8 mouse cellular contexts compared by ENCODE assay signal in the genomic region with DNA sequence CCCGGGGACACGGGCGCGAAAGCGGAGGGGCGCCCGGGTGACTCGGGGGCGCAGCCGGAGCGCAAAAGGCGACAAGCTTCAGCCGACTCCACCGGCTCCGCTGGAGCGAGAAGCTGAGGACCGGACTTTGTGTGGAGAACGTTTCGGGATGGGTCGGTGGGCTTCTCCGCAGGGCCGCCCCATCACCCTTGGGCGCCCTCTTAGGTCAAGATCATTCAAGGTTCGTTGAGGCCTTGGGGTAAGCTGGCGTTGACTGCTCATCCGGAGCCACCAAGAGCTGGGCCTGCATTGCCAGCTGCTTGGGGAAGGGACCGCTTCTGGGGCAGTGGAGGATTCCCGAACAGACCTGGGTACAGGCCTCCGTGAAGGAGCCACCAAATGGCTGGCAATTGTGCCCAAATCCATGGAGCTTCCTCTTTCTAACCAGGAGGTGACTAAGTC. TPM values are rescaled to one million over a fixed set of nuclear protein-coding genes. Genes with fewer than 3 reads are reported as not detected.
DNase-seq lines count a peak whose midpoint lies in the region; ATAC-seq and TF ChIP-seq lines count a peak whose summit lies in the region.

No protein-coding gene starts in this region.

- peak overlapping the region; percentile 52 for H3K4me3 ChIP-seq in forebrain, embryonic 12.5 days (replicated peaks)
- H3K4me3 ChIP-seq in kidney, embryonic 16.5 days (ENCODE audit: low read length), result peak overlapping the region; percentile 58
- H3K4me3 ChIP-seq in myocyte, result peak overlapping the region; percentile 21

- peak; percentile 61 to 83 for DNase-seq in adrenal gland, adult (ENCODE audit: inconsistent age in 2 of 2, low spot score in 1 of 2)
- no peak for DNase-seq in adrenal gland, postnatal 4 days (ENCODE audit: low spot score in 2 of 2)
- DNase-seq in 3T3-L1 (ENCODE audit: low read depth, low spot score), result peak; percentile 52
- no peak for DNase-seq in left cerebral cortex, adult 9 months (ENCODE audit: low spot score in 2 of 2)
- no peak for DNase-seq in spleen, postnatal 4 days (ENCODE audit: low spot score in 2 of 2)

- no peak for TF ChIP-seq POLR2A in myocyte (IDR thresholded peaks at IDR 0.05; ENCODE audit: insufficient read length, low read depth)

- H3K4me1 ChIP-seq in forebrain, embryonic 12.5 days, result peaks cover 18% of the 10 kb centered on the region
- peaks cover 24% of the 10 kb centered on the region for H3K4me1 ChIP-seq in kidney, embryonic 16.5 days (ENCODE audit: insufficient read depth, low read length)

- H3K36me3 ChIP-seq in forebrain, embryonic 12.5 days (replicated peaks), result 0 out of 2 replicates have a peak, but pooled peaks cover 2% of the 10 kb centered on the region
- peaks cover 14% of the 10 kb centered on the region for H3K36me3 ChIP-seq in kidney, embryonic 16.5 days (ENCODE audit: insufficient read depth, low read length)
- H3K36me3 ChIP-seq in myocyte (ENCODE audit: control insufficient read depth, insufficient read depth), result no peaks in the 10 kb centered on the region

- peak overlapping the region; percentile 52 for H3ac ChIP-seq in myocyte (ENCODE audit: control insufficient read depth, insufficient read length)

- H3K79me2 ChIP-seq in myocyte (ENCODE audit: control insufficient read depth, insufficient read depth), result no peaks in the 10 kb centered on the region

- no peaks in the 10 kb centered on the region for H3K9me3 ChIP-seq in forebrain, embryonic 12.5 days
- no peaks in the 10 kb centered on the region for H3K9me3 ChIP-seq in kidney, embryonic 16.5 days (ENCODE audit: low read length)

- peaks cover 42% of the 10 kb centered on the region for H3K27me3 ChIP-seq in forebrain, embryonic 12.5 days
- H3K27me3 ChIP-seq in kidney, embryonic 16.5 days (ENCODE audit: insufficient read depth, low read length), result no peaks in the 10 kb centered on the region
- H3K27me3 ChIP-seq in myocyte (ENCODE audit: control insufficient read depth, insufficient read depth, insufficient read length), result no peaks in the 10 kb centered on the region

- H3K9ac ChIP-seq in forebrain, embryonic 12.5 days, result peak overlapping the region; percentile 71
- H3K9ac ChIP-seq in kidney, embryonic 16.5 days (replicated peaks; ENCODE audit: low read length), result peak overlapping the region; percentile 84

- peak overlapping the region; percentile 89 for H3K4me2 ChIP-seq in forebrain, embryonic 12.5 days
- peak overlapping the region; percentile 90 for H3K4me2 ChIP-seq in kidney, embryonic 16.5 days (replicated peaks; ENCODE audit: low read depth, low read length)
- peak overlapping the region; percentile 43 for H3K4me2 ChIP-seq in myocyte (ENCODE audit: low read depth)

- ATAC-seq in forebrain, embryonic 12.5 days (ENCODE audit: low FRiP score), result peak; percentile 14; the same call in 1 of the 2 replicates
- peak; percentile 35 for ATAC-seq in kidney, embryonic 16.5 days (ENCODE audit: low FRiP score, low TSS enrichment)

- H3K27ac ChIP-seq in forebrain, embryonic 12.5 days, result no peak overlapping the region
- peak overlapping the region; percentile 83 for H3K27ac ChIP-seq in kidney, embryonic 16.5 days (ENCODE audit: low read length)

- WGBS in forebrain, embryonic 12.5 days, result 4% methylated on average over 27 of the region's 29 CpGs
- 3% methylated on average over 27 of the region's 29 CpGs for WGBS in kidney, embryonic 16.5 days

TF ChIP-seq in myocyte, 11 proteins besides CTCF, POLR2A, EP300 and RAD21:
- no peak for TF ChIP-seq USF1 (IDR thresholded peaks at IDR 0.05; ENCODE audit: low read depth)
- TF ChIP-seq REST (IDR thresholded peaks at IDR 0.05; ENCODE audit: insufficient read depth, insufficient read length), result no peak
- TF ChIP-seq MAX (IDR thresholded peaks at IDR 0.05; ENCODE audit: low read depth), result no peak
- TF ChIP-seq MYOD1 (IDR thresholded peaks at IDR 0.05; ENCODE audit: control insufficient read depth in 1 of 3, insufficient read length in 2 of 3, low read depth in 2 of 3), result no peak
- TF ChIP-seq CEBPB (IDR thresholded peaks at IDR 0.05; ENCODE audit: insufficient read depth, poor library complexity, severe bottlenecking), result no peak
- no peak for TF ChIP-seq E2F4 (IDR thresholded peaks at IDR 0.05; ENCODE audit: insufficient read depth)
- TF ChIP-seq POLR2AphosphoS2 (IDR thresholded peaks at IDR 0.05; ENCODE audit: insufficient read length, low read depth), result no peak
- TF ChIP-seq MYOG (IDR thresholded peaks at IDR 0.05; ENCODE audit: control insufficient read depth in 1 of 3, insufficient read depth in 1 of 3, insufficient read length in 2 of 3, low read depth in 2 of 3), result no peak
- TF ChIP-seq TCF3 (IDR thresholded peaks at IDR 0.05; ENCODE audit: insufficient read length, low read depth), result no peak
- TF ChIP-seq TCF12 (IDR thresholded peaks at IDR 0.05; ENCODE audit: insufficient read depth, poor library complexity, severe bottlenecking), result no peak
- TF ChIP-seq SRF (IDR thresholded peaks at IDR 0.05; ENCODE audit: control insufficient read depth, insufficient read length, low read depth), result no peak
TF ChIP-seq in myocyte: peak in this region for 0.

RNA-seq across cellular contexts. Expression of a gene that starts 0.5 kb away (rescaled TPM):
- 10 to 100 TPM; 34.2 to 36.5 TPM for total RNA-seq in adrenal gland, postnatal 4 days (2021)
- polyA plus RNA-seq in forebrain, embryonic 12.5 days (2016; fragmentation: Nextera tagmentation; extraction: Ambion mirVana), result 2.9 and 4.5 TPM in 2 replicates
- 8.2 and 9.1 TPM in 2 replicates for polyA plus RNA-seq in kidney, embryonic 16.5 days (2015; fragmentation: Nextera tagmentation; extraction: Ambion mirVana)
- polyA plus RNA-seq in myocyte (2012; fragmentation: generic; extraction: Trizol), result 11.1 TPM

Comparison
In these comparisons a context has a peak if more than half of its experiments do, and no peak if none do; other contexts are left out.
1. DNase-seq: peak in adrenal gland, adult (2 of 2) and 3T3-L1 (single experiment); none in adrenal gland, postnatal 4 days (0 of 2), left cerebral cortex, adult 9 months (0 of 2) and spleen, postnatal 4 days (0 of 2).
2. Peak in every context shown above with its lines, with median percentiles within 50 percentile points of each other: H3K4me2 ChIP-seq and H3K4me3 ChIP-seq.